Mouse (Mus musculus): ENCODE measurements around the gene Il6. TPM values are rescaled to one million over a fixed set of nuclear protein-coding genes. Genes with fewer than 3 reads are reported as not detected.
A peak's percentile ranks its signal among the peaks of the same experiment; 100 is the strongest.

The Il6 gene
- not detected in 2 replicates for polyA plus RNA-seq (2014; fragmentation: Nextera tagmentation; extraction: Ambion mirVana)

- peak; percentile 50 for DNase-seq (ENCODE audit: low spot score)
- 72% methylated on average over 16 of the region's 16 CpGs for WGBS
Observed at GRCm38 (mm10) chr5:30012726-30013503, at the start of gene Il6. TSS of gene Il6 (plus strand) at chr5:30013114.

GRCm38 (mm10) chr5:29963488-29963887 lies 49.4 kb upstream of the Il6 start:
- Histone ChIP-seq H3K9me3 (ENCODE audit: control insufficient read depth, low read length) (no peaks in the 10 kb centered on the region), H3K27me3 (ENCODE audit: control insufficient read depth, insufficient read depth, low read length) (no peaks in the 10 kb centered on the region), H3K4me3 (ENCODE audit: low read depth, low read length) (no peak overlapping the region), H3K4me2 (ENCODE audit: low read depth, low read length, severe bottlenecking) (no peak overlapping the region), H3K9ac (ENCODE audit: low read length) (no peak overlapping the region), H3K36me3 (ENCODE audit: control insufficient read depth, insufficient read depth, low read length) (no peaks in the 10 kb centered on the region), H3K27ac (ENCODE audit: low read depth, low read length) (no peak overlapping the region), H3K4me1 (replicated peaks; ENCODE audit: control insufficient read depth, insufficient read depth, low read length) (no peaks in the 10 kb centered on the region)
- DNase-seq (ENCODE audit: low spot score), result no peak
- no peak for ATAC-seq (replicated peaks; ENCODE audit: low FRiP score)
- WGBS, result 85% methylated on average over 1 of the region's 1 CpGs

More at GRCm38 (mm10) chr5:30012726-30013503, at the start of gene Il6:
- Histone ChIP-seq H3K4me3 (ENCODE audit: low read depth, low read length) (no peak within 1 kb of the TSS), H3K27me3 (ENCODE audit: control insufficient read depth, insufficient read depth, low read length) (no peaks in the 10 kb centered on the region), H3K4me1 (replicated peaks; ENCODE audit: control insufficient read depth, insufficient read depth, low read length) (no peaks in the 10 kb centered on the region), H3K36me3 (ENCODE audit: control insufficient read depth, insufficient read depth, low read length) (no peaks in the 10 kb centered on the region), H3K9me3 (ENCODE audit: control insufficient read depth, low read length) (no peaks in the 10 kb centered on the region), H3K4me2 (ENCODE audit: low read depth, low read length, severe bottlenecking) (no peak within 1 kb of the TSS), H3K9ac (ENCODE audit: low read length) (no peak within 1 kb of the TSS), H3K27ac (ENCODE audit: low read depth, low read length) (no peak within 1 kb of the TSS)
- ATAC-seq (replicated peaks; ENCODE audit: low FRiP score), result no peak

GRCm38 (mm10) chr5:29970212-29970611 lies 42.7 kb upstream of the Il6 start:
- no peaks in the 10 kb centered on the region for H3K36me3 ChIP-seq (ENCODE audit: control insufficient read depth, insufficient read depth, low read length)
- no peak for ATAC-seq (replicated peaks; ENCODE audit: low FRiP score)
- H3K4me2 ChIP-seq (ENCODE audit: low read depth, low read length, severe bottlenecking), result no peak overlapping the region
- H3K4me1 ChIP-seq (replicated peaks; ENCODE audit: control insufficient read depth, insufficient read depth, low read length), result no peaks in the 10 kb centered on the region
- H3K9me3 ChIP-seq (ENCODE audit: control insufficient read depth, low read length), result no peaks in the 10 kb centered on the region
- no peak overlapping the region for H3K27ac ChIP-seq (ENCODE audit: low read depth, low read length)
- no peak for DNase-seq (ENCODE audit: low spot score)
- no peaks in the 10 kb centered on the region for H3K27me3 ChIP-seq (ENCODE audit: control insufficient read depth, insufficient read depth, low read length)
- H3K9ac ChIP-seq (ENCODE audit: low read length), result no peak overlapping the region
- 90% methylated on average over 1 of the region's 1 CpGs for WGBS
- no peak overlapping the region for H3K4me3 ChIP-seq (ENCODE audit: low read depth, low read length)

- H3K27me3 ChIP-seq (ENCODE audit: control insufficient read depth, insufficient read depth, low read length), result no peaks in the 10 kb centered on the region
- ATAC-seq (replicated peaks; ENCODE audit: low FRiP score) (no peak), DNase-seq (ENCODE audit: low spot score) (no peak)
- 88% methylated on average over 5 of the region's 5 CpGs for WGBS
- H3K9me3 ChIP-seq (ENCODE audit: control insufficient read depth, low read length), result no peaks in the 10 kb centered on the region
- H3K4me2 ChIP-seq (ENCODE audit: low read depth, low read length, severe bottlenecking), result no peak overlapping the region
- no peak overlapping the region for H3K9ac ChIP-seq (ENCODE audit: low read length)
- no peak overlapping the region for H3K27ac ChIP-seq (ENCODE audit: low read depth, low read length)
- H3K4me1 ChIP-seq (replicated peaks; ENCODE audit: control insufficient read depth, insufficient read depth, low read length), result no peaks in the 10 kb centered on the region
- H3K36me3 ChIP-seq (ENCODE audit: control insufficient read depth, insufficient read depth, low read length), result no peaks in the 10 kb centered on the region
- no peak overlapping the region for H3K4me3 ChIP-seq (ENCODE audit: low read depth, low read length)
Observed at GRCm38 (mm10) chr5:29972796-29973195, 40.1 kb upstream of the Il6 start.

- Histone ChIP-seq H3K9me3 (ENCODE audit: control insufficient read depth, low read length) (no peaks in the 10 kb centered on the region), H3K27me3 (ENCODE audit: control insufficient read depth, insufficient read depth, low read length) (no peaks in the 10 kb centered on the region), H3K4me3 (ENCODE audit: low read depth, low read length) (no peak overlapping the region), H3K9ac (ENCODE audit: low read length) (no peak overlapping the region), H3K4me1 (replicated peaks; ENCODE audit: control insufficient read depth, insufficient read depth, low read length) (no peaks in the 10 kb centered on the region), H3K36me3 (ENCODE audit: control insufficient read depth, insufficient read depth, low read length) (no peaks in the 10 kb centered on the region), H3K4me2 (ENCODE audit: low read depth, low read length, severe bottlenecking) (no peak overlapping the region), H3K27ac (ENCODE audit: low read depth, low read length) (no peak overlapping the region)
- ATAC-seq (replicated peaks; ENCODE audit: low FRiP score) (no peak), DNase-seq (ENCODE audit: low spot score) (no peak)
- WGBS, result 83% methylated on average over 1 of the region's 1 CpGs
Observed at GRCm38 (mm10) chr5:29973533-29973932, 39.4 kb upstream of the Il6 start.

GRCm38 (mm10) chr5:29974115-29974514 lies 38.8 kb upstream of the Il6 start:
- H3K4me1 ChIP-seq (replicated peaks; ENCODE audit: control insufficient read depth, insufficient read depth, low read length), result no peaks in the 10 kb centered on the region
- no peaks in the 10 kb centered on the region for H3K27me3 ChIP-seq (ENCODE audit: control insufficient read depth, insufficient read depth, low read length)
- H3K36me3 ChIP-seq (ENCODE audit: control insufficient read depth, insufficient read depth, low read length), result no peaks in the 10 kb centered on the region
- ATAC-seq (replicated peaks; ENCODE audit: low FRiP score), result no peak
- no peak overlapping the region for H3K27ac ChIP-seq (ENCODE audit: low read depth, low read length)
- H3K9ac ChIP-seq (ENCODE audit: low read length), result no peak overlapping the region
- DNase-seq (ENCODE audit: low spot score), result no peak
- no peak overlapping the region for H3K4me3 ChIP-seq (ENCODE audit: low read depth, low read length)
- no peak overlapping the region for H3K4me2 ChIP-seq (ENCODE audit: low read depth, low read length, severe bottlenecking)
- no peaks in the 10 kb centered on the region for H3K9me3 ChIP-seq (ENCODE audit: control insufficient read depth, low read length)

- 89% methylated on average over 1 of the region's 1 CpGs for WGBS
- no peaks in the 10 kb centered on the region for H3K9me3 ChIP-seq (ENCODE audit: control insufficient read depth, low read length)
- H3K9ac ChIP-seq (ENCODE audit: low read length), result no peak overlapping the region
- no peaks in the 10 kb centered on the region for H3K4me1 ChIP-seq (replicated peaks; ENCODE audit: control insufficient read depth, insufficient read depth, low read length)
- ATAC-seq (replicated peaks; ENCODE audit: low FRiP score) (no peak), DNase-seq (ENCODE audit: low spot score) (no peak)
- no peak overlapping the region for H3K4me3 ChIP-seq (ENCODE audit: low read depth, low read length)
- H3K27me3 ChIP-seq (ENCODE audit: control insufficient read depth, insufficient read depth, low read length), result no peaks in the 10 kb centered on the region
- no peak overlapping the region for H3K27ac ChIP-seq (ENCODE audit: low read depth, low read length)
- H3K4me2 ChIP-seq (ENCODE audit: low read depth, low read length, severe bottlenecking), result no peak overlapping the region
- no peaks in the 10 kb centered on the region for H3K36me3 ChIP-seq (ENCODE audit: control insufficient read depth, insufficient read depth, low read length)
Observed at GRCm38 (mm10) chr5:29993583-29993982, 19.3 kb upstream of the Il6 start.

- no peak overlapping the region for H3K4me2 ChIP-seq (ENCODE audit: low read depth, low read length, severe bottlenecking)
- H3K9me3 ChIP-seq (ENCODE audit: control insufficient read depth, low read length), result no peaks in the 10 kb centered on the region
- no peak for DNase-seq (ENCODE audit: low spot score)
- no peak overlapping the region for H3K4me3 ChIP-seq (ENCODE audit: low read depth, low read length)
- H3K4me1 ChIP-seq (replicated peaks; ENCODE audit: control insufficient read depth, insufficient read depth, low read length), result no peaks in the 10 kb centered on the region
- H3K36me3 ChIP-seq (ENCODE audit: control insufficient read depth, insufficient read depth, low read length), result no peaks in the 10 kb centered on the region
- no peak overlapping the region for H3K27ac ChIP-seq (ENCODE audit: low read depth, low read length)
- 75% methylated on average over 1 of the region's 1 CpGs for WGBS
- no peak for ATAC-seq (replicated peaks; ENCODE audit: low FRiP score)
- H3K9ac ChIP-seq (ENCODE audit: low read length), result no peak overlapping the region
- H3K27me3 ChIP-seq (ENCODE audit: control insufficient read depth, insufficient read depth, low read length), result no peaks in the 10 kb centered on the region
Observed at GRCm38 (mm10) chr5:29994344-29994743, 18.6 kb upstream of the Il6 start.

- 88% methylated on average over 1 of the region's 1 CpGs for WGBS
- H3K4me3 ChIP-seq (ENCODE audit: low read depth, low read length), result no peak overlapping the region
- H3K9ac ChIP-seq (ENCODE audit: low read length), result no peak overlapping the region
- ATAC-seq (replicated peaks; ENCODE audit: low FRiP score) (no peak), DNase-seq (ENCODE audit: low spot score) (no peak)
- H3K9me3 ChIP-seq (ENCODE audit: control insufficient read depth, low read length), result no peaks in the 10 kb centered on the region
- no peak overlapping the region for H3K4me2 ChIP-seq (ENCODE audit: low read depth, low read length, severe bottlenecking)
- no peaks in the 10 kb centered on the region for H3K4me1 ChIP-seq (replicated peaks; ENCODE audit: control insufficient read depth, insufficient read depth, low read length)
- no peaks in the 10 kb centered on the region for H3K36me3 ChIP-seq (ENCODE audit: control insufficient read depth, insufficient read depth, low read length)
- no peaks in the 10 kb centered on the region for H3K27me3 ChIP-seq (ENCODE audit: control insufficient read depth, insufficient read depth, low read length)
- H3K27ac ChIP-seq (ENCODE audit: low read depth, low read length), result no peak overlapping the region
Observed at GRCm38 (mm10) chr5:29997351-29997750, 15.6 kb upstream of the Il6 start.
